Mouse (Mus musculus) CD8-positive naive resting alpha-beta T cell, adult 2 months (primary cell): ENCODE data around the gene Gm5346.
"Not testable (repeated sequence)": the region's sequence is repeated elsewhere in the genome, so short reads cannot be mapped to it uniquely, and the experiment has no call there.

ENCODE experiments used
- DNase-seq, 2 experiments: peaks; one replicate each; pipeline ENCODE4 v3.0.0; 2022; ENCODE audit warnings: low read depth in 2 of 2, low spot score in 2 of 2

Gene Gm5346

GRCm38 (mm10) chr8:43627176-43627575 lies at the start of gene Gm5346:
Gene Gm5346, minus strand, starts transcription at chr8:43627276.
- DNase-seq = no peak

DNA sequence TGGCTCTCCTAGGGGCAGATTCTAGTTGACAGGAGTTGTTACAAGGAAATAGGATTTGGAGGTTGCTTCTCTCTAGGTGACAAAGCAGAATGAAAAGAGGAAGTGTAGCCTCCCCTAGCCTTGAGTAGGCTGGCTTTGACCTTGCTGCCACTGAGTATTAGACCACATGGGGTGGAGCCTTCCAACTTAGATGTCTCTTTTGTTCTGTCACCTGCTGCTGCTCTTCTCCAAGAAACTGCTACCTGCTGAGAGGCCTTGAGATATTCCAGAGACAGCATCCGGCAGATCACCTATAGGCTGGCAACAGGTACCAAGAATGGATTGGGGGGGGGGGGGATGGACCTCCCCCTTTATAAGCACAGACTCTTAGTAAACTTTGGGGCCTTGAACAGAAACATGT lies 11.0 kb downstream of the Gm5346 start:
- no peak for DNase-seq

DNA sequence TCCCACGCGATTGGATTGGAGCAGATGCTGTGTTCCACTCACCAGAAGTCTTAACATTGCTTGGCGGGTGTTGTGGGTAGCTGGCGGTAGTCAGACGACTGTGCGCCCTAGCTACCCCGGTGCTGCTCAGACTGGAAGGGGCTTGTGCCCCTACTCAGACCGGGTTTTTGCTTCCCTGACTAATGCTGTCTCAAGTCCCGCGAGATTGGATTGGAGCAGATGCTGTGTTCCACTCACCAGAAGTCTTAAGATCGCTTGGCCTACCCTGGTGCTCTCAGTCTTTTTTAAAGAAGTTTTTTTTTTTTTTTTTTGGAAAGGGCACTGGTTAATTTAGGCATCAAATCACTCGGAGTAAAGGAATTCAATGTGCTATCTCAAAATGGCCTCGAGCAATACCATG lies 23.4 kb downstream of the Gm5346 start:
- not testable (repeated sequence) for DNase-seq

DNA sequence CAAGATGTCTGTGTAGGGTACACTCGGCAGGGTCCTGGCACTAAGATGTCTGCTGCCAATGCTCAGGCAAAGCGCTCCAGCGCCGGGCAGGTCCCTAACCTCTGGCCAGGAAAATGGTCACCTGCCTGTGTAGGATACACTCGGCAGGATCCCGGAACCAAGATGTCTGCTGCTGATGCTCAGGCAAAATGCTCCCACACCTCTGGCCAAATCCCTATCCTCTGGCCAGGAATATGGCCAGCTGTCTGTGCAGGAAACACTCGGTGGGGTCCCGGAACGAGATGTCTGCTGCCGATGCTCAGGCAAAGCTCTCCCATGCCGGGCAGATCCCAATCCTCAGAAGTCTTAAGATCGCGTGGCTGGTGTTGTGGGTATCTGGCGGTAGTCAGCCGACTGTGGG lies 23.9 kb downstream of the Gm5346 start:
- not testable (repeated sequence) for DNase-seq

- DNase-seq = not testable (repeated sequence)
These were observed 50.5 kb downstream of the Gm5346 start, which contains the start of gene Adam26a for GRCm38 (mm10) chr8:43576607-43577006. Gene Adam26a, minus strand, starts transcription at chr8:43576707.
